Mouse (Mus musculus): ENCODE measurements around the gene Dbil5. TPM values are rescaled to one million over a fixed set of nuclear protein-coding genes. Genes with fewer than 3 reads are reported as not detected.

Gene Dbil5
- polyA plus RNA-seq (2014; fragmentation: Nextera tagmentation; extraction: Ambion mirVana), result 0.62 TPM in 1 of 2 replicates, not detected in the other

DNA sequence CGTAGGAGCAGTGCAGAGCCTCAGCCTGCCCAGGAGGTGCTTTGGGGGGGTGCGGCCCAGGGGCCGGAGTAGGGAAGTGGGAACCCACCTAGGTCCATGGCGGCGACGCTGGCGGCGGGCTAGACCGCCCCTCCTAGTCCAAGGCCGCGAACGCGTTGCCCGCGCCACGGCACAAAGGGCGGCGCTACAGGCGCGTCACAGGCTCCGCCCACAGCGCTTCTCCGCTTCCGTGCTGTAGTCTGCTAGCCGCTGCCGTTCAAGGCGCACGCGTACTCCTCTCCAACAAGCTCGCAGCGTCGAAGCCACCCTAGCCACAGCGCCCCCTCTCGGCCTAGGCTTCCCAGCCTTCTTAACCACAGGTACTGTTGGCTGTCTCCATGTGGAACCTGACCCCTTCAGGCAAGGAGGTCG, at the start of gene Dbil5, which contains the start of gene Gemin4:
TSS of gene Dbil5 (plus strand) at position 219 of the 411 bp plus-strand sequence.
TSS of gene Gemin4 (minus strand) at position 275 of the 411 bp plus-strand sequence.
- H3K4me3 ChIP-seq (replicated peaks; ENCODE audit: low read length), result peak within 1 kb of the TSS; percentile 67

GRCm38 (mm10) chr11:76168976-76169375, 48.4 kb upstream of the Dbil5 start:
- DNase-seq (ENCODE audit: low spot score), result no peak
- Histone ChIP-seq H3K9ac (no peak overlapping the region), H3K4me3 (replicated peaks; ENCODE audit: low read length) (no peak overlapping the region)

More for the DNA sequence above, at the start of gene Dbil5, which contains the start of gene Gemin4:
- ATAC-seq (ENCODE audit: low FRiP score) (peak; percentile 97), DNase-seq (ENCODE audit: low spot score) (peak; percentile 98)
- Histone ChIP-seq H3K27me3 (ENCODE audit: control insufficient read depth, insufficient read depth, low read length) (no peaks in the 10 kb centered on the region), H3K4me1 (replicated peaks; ENCODE audit: control insufficient read depth, insufficient read depth, low read length) (no peaks in the 10 kb centered on the region), H3K9ac (peak within 1 kb of the TSS; percentile 95), H3K4me2 (replicated peaks) (peak within 1 kb of the TSS; percentile 90), H3K36me3 (replicated peaks; ENCODE audit: control insufficient read depth, insufficient read depth) (peaks cover 48% of the 10 kb centered on the region), H3K27ac (peak within 1 kb of the TSS; percentile 93), H3K9me3 (ENCODE audit: control insufficient read depth, low read length) (no peaks in the 10 kb centered on the region)
- 2% methylated on average over 30 of the region's 35 CpGs for WGBS

GRCm38 (mm10) chr11:76170207-76170606, 47.2 kb upstream of the Dbil5 start:
- Histone ChIP-seq H3K36me3 (replicated peaks; ENCODE audit: control insufficient read depth, insufficient read depth) (peaks cover 41% of the 10 kb centered on the region), H3K4me2 (replicated peaks) (no peak overlapping the region), H3K27ac (no peak overlapping the region), H3K9me3 (ENCODE audit: control insufficient read depth, low read length) (no peaks in the 10 kb centered on the region), H3K9ac (no peak overlapping the region), H3K27me3 (ENCODE audit: control insufficient read depth, insufficient read depth, low read length) (no peaks in the 10 kb centered on the region), H3K4me3 (replicated peaks; ENCODE audit: low read length) (no peak overlapping the region), H3K4me1 (replicated peaks; ENCODE audit: control insufficient read depth, insufficient read depth, low read length) (no peaks in the 10 kb centered on the region)
- ATAC-seq (ENCODE audit: low FRiP score) (no peak), DNase-seq (ENCODE audit: low spot score) (no peak)
- 48% methylated on average over 5 of the region's 5 CpGs for WGBS

More at GRCm38 (mm10) chr11:76168976-76169375, 48.4 kb upstream of the Dbil5 start:
- Histone ChIP-seq H3K27me3 (ENCODE audit: control insufficient read depth, insufficient read depth, low read length) (no peaks in the 10 kb centered on the region), H3K9me3 (ENCODE audit: control insufficient read depth, low read length) (no peaks in the 10 kb centered on the region), H3K36me3 (replicated peaks; ENCODE audit: control insufficient read depth, insufficient read depth) (peaks cover 33% of the 10 kb centered on the region), H3K4me1 (replicated peaks; ENCODE audit: control insufficient read depth, insufficient read depth, low read length) (no peaks in the 10 kb centered on the region), H3K4me2 (replicated peaks) (no peak overlapping the region), H3K27ac (no peak overlapping the region)
- WGBS, result 71% methylated on average over 3 of the region's 3 CpGs
- no peak for ATAC-seq (ENCODE audit: low FRiP score)

DNA sequence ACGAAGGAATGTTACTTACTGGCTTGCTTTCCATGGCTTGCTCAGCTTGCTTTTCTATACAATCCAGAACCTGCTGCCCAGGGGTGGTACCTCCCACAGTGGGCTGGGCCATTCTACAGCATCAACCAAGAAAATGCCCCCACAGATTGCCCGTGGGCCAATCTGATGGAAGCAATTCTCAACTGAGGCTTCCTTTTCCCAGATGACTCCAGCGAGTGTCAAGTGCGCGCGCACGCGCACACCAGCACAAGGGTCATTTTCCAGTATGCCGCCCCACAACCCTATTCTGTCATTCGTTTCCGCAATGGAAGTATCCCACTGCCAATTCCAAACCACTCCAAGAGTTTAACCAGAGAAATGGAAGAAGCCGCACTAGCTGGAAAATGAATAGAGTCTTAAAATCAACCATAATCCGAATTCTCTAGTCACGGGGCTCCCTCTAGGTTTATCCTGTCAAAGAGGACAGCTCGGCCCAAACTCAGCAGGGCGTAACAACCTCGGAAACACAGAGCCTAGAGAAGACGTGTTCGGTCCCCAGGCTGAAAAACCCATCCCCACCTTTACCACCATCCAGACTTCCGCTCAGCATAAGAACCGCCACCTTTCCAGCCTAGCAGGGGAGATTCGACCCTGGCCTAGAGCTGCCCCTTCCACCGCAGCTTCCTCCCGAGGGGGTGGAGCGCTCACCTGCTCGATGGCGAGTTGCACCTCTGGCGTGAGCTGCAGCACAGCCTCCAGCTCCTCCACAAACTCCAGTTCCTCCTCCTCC, 38.5 kb upstream of the Dbil5 start:
- WGBS, result 2% methylated on average over 28 of the region's 28 CpGs
- Histone ChIP-seq H3K27ac (peak overlapping the region; percentile 81), H3K36me3 (replicated peaks; ENCODE audit: control insufficient read depth, insufficient read depth) (peaks cover 26% of the 10 kb centered on the region), H3K4me1 (replicated peaks; ENCODE audit: control insufficient read depth, insufficient read depth, low read length) (peaks cover 17% of the 10 kb centered on the region), H3K4me2 (replicated peaks) (peak overlapping the region; percentile 75), H3K4me3 (replicated peaks; ENCODE audit: low read length) (peak overlapping the region; percentile 92), H3K27me3 (ENCODE audit: control insufficient read depth, insufficient read depth, low read length) (no peaks in the 10 kb centered on the region), H3K9me3 (ENCODE audit: control insufficient read depth, low read length) (no peaks in the 10 kb centered on the region), H3K9ac (peak overlapping the region; percentile 78)
- ATAC-seq (ENCODE audit: low FRiP score) (peak; percentile 72), DNase-seq (ENCODE audit: low spot score) (peak; percentile 55)

DNA sequence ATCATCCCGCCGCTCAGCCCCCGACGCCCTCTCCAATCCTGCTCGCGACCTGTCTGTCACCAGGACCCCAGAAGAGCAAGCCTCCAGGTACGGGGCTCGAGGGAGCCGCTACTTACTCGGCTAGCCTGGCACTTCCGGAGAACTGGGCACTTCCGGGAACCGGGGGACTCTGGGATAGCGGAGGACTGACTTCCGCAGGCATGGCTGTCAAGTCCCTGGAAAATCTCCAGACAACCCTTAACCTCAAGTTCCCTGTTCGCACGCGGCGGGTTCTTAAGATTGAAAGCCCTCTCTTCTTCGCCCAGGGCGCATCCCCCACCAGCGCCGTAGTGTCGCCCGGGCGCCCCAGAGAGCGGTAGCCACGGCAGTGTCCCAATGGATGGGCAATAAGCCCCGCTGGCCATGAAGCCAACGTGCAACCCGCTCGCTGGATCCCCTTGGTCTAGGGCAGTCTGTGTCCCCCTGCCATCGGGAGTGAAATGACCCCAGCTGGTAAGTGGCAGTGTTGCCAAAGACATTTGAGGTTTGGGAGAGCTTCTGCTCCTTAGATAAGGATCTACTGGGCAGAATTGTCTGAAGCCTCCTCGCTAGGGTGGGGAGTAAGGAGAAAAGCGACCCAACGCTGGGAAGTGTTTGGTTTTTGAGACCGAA, 37.8 kb upstream of the Dbil5 start, which contains the start of the genes Vps53 and Fam57a:
TSS of gene Vps53 (minus strand) at position 153 of the 651 bp plus-strand sequence.
TSS of gene Fam57a (plus strand) at position 177 of the 651 bp plus-strand sequence.
- Histone ChIP-seq H3K9ac (peak within 1 kb of the TSS; percentile 78), H3K9me3 (ENCODE audit: control insufficient read depth, low read length) (no peaks in the 10 kb centered on the region), H3K27ac (peak within 1 kb of the TSS; percentile 81), H3K36me3 (replicated peaks; ENCODE audit: control insufficient read depth, insufficient read depth) (peaks cover 19% of the 10 kb centered on the region), H3K4me2 (replicated peaks) (peak within 1 kb of the TSS; percentile 75), H3K27me3 (ENCODE audit: control insufficient read depth, insufficient read depth, low read length) (no peaks in the 10 kb centered on the region), H3K4me3 (replicated peaks; ENCODE audit: low read length) (peak within 1 kb of the TSS; percentile 92), H3K4me1 (replicated peaks; ENCODE audit: control insufficient read depth, insufficient read depth, low read length) (peaks cover 17% of the 10 kb centered on the region)
- peak; percentile 86 for ATAC-seq (ENCODE audit: low FRiP score)
- peak; percentile 84 for DNase-seq (ENCODE audit: low spot score)
- 0% methylated on average over 37 of the region's 37 CpGs for WGBS

DNA sequence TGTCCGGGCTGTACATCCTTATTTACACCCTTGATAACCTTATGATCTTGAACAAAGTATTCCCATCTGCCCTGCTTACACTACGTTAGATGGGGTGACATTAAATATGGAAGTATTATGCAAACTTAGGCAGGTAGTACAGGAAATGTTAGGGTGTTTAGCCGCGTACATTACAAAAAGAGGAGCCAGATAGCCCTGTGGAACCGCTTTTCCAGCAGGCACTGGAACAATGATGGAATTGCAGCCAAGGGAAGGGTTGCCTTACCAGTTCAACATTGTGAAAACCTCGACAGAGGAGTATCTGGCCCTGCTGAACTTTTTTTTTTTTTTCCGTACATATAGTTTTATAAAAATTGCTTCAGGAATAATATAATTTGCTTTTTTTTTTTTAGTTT, 37.3 kb upstream of the Dbil5 start:
- H3K27me3 ChIP-seq (ENCODE audit: control insufficient read depth, insufficient read depth, low read length), result no peaks in the 10 kb centered on the region
- WGBS, result 23% methylated on average over 7 of the region's 7 CpGs
- ATAC-seq (ENCODE audit: low FRiP score) (no peak), DNase-seq (ENCODE audit: low spot score) (no peak)
- peak overlapping the region; percentile 78 for H3K9ac ChIP-seq
- peak overlapping the region; percentile 75 for H3K4me2 ChIP-seq (replicated peaks)
- no peaks in the 10 kb centered on the region for H3K9me3 ChIP-seq (ENCODE audit: control insufficient read depth, low read length)
- H3K36me3 ChIP-seq (replicated peaks; ENCODE audit: control insufficient read depth, insufficient read depth), result peaks cover 14% of the 10 kb centered on the region; the same call in 1 of the 2 replicates
- no peak overlapping the region for H3K27ac ChIP-seq
- peaks cover 17% of the 10 kb centered on the region for H3K4me1 ChIP-seq (replicated peaks; ENCODE audit: control insufficient read depth, insufficient read depth, low read length)
- peak overlapping the region; percentile 92 for H3K4me3 ChIP-seq (replicated peaks; ENCODE audit: low read length)

DNA sequence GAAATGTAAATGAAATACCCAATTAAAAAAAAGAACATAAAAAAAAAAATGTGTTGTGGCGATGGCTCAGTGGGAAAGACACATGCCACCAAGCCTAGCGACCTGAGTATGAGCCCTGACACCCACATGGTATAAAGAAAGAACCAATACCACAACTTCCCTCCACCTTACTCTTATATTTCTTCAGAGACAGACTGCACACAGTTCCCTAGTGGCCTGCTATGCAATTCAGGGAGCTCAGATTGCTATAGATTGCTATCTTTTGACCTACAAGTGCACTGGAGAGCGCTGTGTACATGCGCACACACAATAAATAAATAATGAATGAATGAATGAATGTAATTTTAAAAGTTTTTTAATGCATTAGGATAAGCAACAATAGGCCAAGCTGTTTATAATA, 33.7 kb upstream of the Dbil5 start:
- no peak overlapping the region for H3K9ac ChIP-seq
- H3K27me3 ChIP-seq (ENCODE audit: control insufficient read depth, insufficient read depth, low read length), result no peaks in the 10 kb centered on the region
- ATAC-seq (ENCODE audit: low FRiP score) (no peak), DNase-seq (ENCODE audit: low spot score) (no peak)
- no peak overlapping the region for H3K27ac ChIP-seq
- H3K4me3 ChIP-seq (replicated peaks; ENCODE audit: low read length), result no peak overlapping the region
- H3K4me1 ChIP-seq (replicated peaks; ENCODE audit: control insufficient read depth, insufficient read depth, low read length), result peaks cover 8% of the 10 kb centered on the region
- WGBS, result 87% methylated on average over 4 of the region's 4 CpGs
- no peak overlapping the region for H3K4me2 ChIP-seq (replicated peaks)
- no peaks in the 10 kb centered on the region; the same call in 1 of the 2 replicates for H3K36me3 ChIP-seq (replicated peaks; ENCODE audit: control insufficient read depth, insufficient read depth)
- H3K9me3 ChIP-seq (ENCODE audit: control insufficient read depth, low read length), result no peaks in the 10 kb centered on the region

DNA sequence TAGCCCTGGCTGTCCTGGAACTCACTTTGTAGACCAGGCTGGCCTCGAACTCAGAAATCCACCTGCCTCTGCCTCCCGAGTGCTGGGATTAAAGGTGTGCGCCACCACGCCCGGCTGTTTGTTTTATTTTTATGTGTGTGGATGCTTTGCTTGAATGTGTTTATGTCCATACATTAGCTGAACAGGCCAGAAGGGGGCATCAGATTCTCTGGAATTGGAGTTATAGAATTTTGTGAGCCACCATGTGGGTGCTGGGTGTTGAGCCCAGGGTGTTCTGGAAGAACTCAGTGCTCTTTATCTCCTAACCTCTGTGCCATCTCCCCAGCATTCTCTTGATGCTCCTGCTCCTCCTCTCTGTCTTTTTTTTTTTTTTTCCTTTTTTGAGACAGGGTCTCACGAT, 30.5 kb upstream of the Dbil5 start:
- H3K4me2 ChIP-seq (replicated peaks), result no peak overlapping the region
- H3K9ac ChIP-seq, result no peak overlapping the region
- 80% methylated on average over 6 of the region's 6 CpGs for WGBS
- DNase-seq (ENCODE audit: low spot score) (no peak), ATAC-seq (ENCODE audit: low FRiP score) (no peak)
- no peak overlapping the region for H3K27ac ChIP-seq
- H3K4me3 ChIP-seq (replicated peaks; ENCODE audit: low read length), result no peak overlapping the region
- no peaks in the 10 kb centered on the region for H3K9me3 ChIP-seq (ENCODE audit: control insufficient read depth, low read length)
- H3K36me3 ChIP-seq (replicated peaks; ENCODE audit: control insufficient read depth, insufficient read depth), result no peaks in the 10 kb centered on the region; the same call in 1 of the 2 replicates
- H3K4me1 ChIP-seq (replicated peaks; ENCODE audit: control insufficient read depth, insufficient read depth, low read length), result no peaks in the 10 kb centered on the region
- no peaks in the 10 kb centered on the region for H3K27me3 ChIP-seq (ENCODE audit: control insufficient read depth, insufficient read depth, low read length)

All from hindbrain, embryonic 14.5 days (tissue).